Mouse (Mus musculus) heart, postnatal 25 days (tissue): ENCODE measurements around the gene Lhpp. TPM values are rescaled to one million over a fixed set of nuclear protein-coding genes. Genes with fewer than 3 reads are reported as not detected.
"Not testable (repeated sequence)": the region's sequence is repeated elsewhere in the genome, so short reads cannot be mapped to it uniquely, and the experiment has no call there.

ENCODE experiments used
- DNase-seq: peaks from one replicate; pipeline ENCODE4 v3.0.0; 2022; ENCODE audit warnings: low spot score
- intact Hi-C: fragments of 180-260 bp; cut with DNase I; formaldehyde crosslinking; loops from one replicate; pipeline ENCODE4 v1.15.1; 2025
- total RNA-seq, 2 experiments: library from RNA; stranded (reverse); gene quantifications; 2 replicates each; pipeline ENCODE4 v1.2.3; 2021

Lhpp gene
- total RNA-seq, 2 experiments from 2014 or later: 14.6 to 15.6 TPM

GRCm38 (mm10) chr7:132637292-132637691 lies 26.9 kb downstream of the Lhpp start:
- no peak for DNase-seq
- intact Hi-C loops: no loop called here

GRCm38 (mm10) chr7:132638446-132639087 lies 28.1 kb downstream of the Lhpp start:
- intact Hi-C loops: loop anchor here (2.0 kb wide), 1 partner anchor 412 kb away; no protein-coding TSS in a partner anchor
- DNase-seq: no peak

GRCm38 (mm10) chr7:132640946-132641345 lies 30.5 kb downstream of the Lhpp start:
- intact Hi-C loops: no loop called here
- DNase-seq: no peak

GRCm38 (mm10) chr7:132641606-132642005 lies 31.2 kb downstream of the Lhpp start:
- intact Hi-C loops: no loop called here
- no peak for DNase-seq

- no peak for DNase-seq
- intact Hi-C loops: no loop called here
These were observed 34.3 kb downstream of the Lhpp start for GRCm38 (mm10) chr7:132644605-132645279.

- intact Hi-C loops: no loop called here
- no peak for DNase-seq
These were observed 36.1 kb downstream of the Lhpp start for GRCm38 (mm10) chr7:132646514-132646913.

GRCm38 (mm10) chr7:132654412-132654811 lies 44.0 kb downstream of the Lhpp start:
- DNase-seq: no peak
- intact Hi-C loops: loop anchor here (2.0 kb wide), 1 partner anchor 244 kb away; no protein-coding TSS in a partner anchor

GRCm38 (mm10) chr7:132656075-132656474 lies 45.6 kb downstream of the Lhpp start:
- intact Hi-C loops: loop anchor here (1.0 to 5.0 kb wide), 6 partner anchors 18 to 345 kb away; partner anchors contain the start of gene Eef1akmt2
- peak; percentile 70 for DNase-seq

- peak; percentile 70 for DNase-seq
- intact Hi-C loops: loop anchor here (1.0 to 5.0 kb wide), 6 partner anchors 18 to 344 kb away; partner anchors contain the start of gene Eef1akmt2
These were observed 46.1 kb downstream of the Lhpp start for GRCm38 (mm10) chr7:132656548-132656947.

GRCm38 (mm10) chr7:132657371-132658057 lies 47.1 kb downstream of the Lhpp start:
- no peak for DNase-seq
- intact Hi-C loops: loop anchor here (2.0 to 5.0 kb wide), 3 partner anchors 55 to 343 kb away; no protein-coding TSS in a partner anchor

GRCm38 (mm10) chr7:132658058-132658450 lies 47.6 kb downstream of the Lhpp start:
- peak; percentile 40 for DNase-seq
- intact Hi-C loops: loop anchor here (5.0 kb wide), 2 partner anchors 54 to 79 kb away; no protein-coding TSS in a partner anchor

GRCm38 (mm10) chr7:132658688-132659087 lies 48.2 kb downstream of the Lhpp start:
- intact Hi-C loops: loop anchor here (5.0 kb wide), 2 partner anchors 54 to 79 kb away; no protein-coding TSS in a partner anchor
- no peak for DNase-seq

- intact Hi-C loops: loop anchor here (5.0 to 10.0 kb wide), 3 partner anchors 53 to 465 kb away; partner anchors contain the start of genes Ctbp2 and Fgfr2
- DNase-seq: no peak
These were observed 49.2 kb downstream of the Lhpp start for GRCm38 (mm10) chr7:132659633-132660032.

- intact Hi-C loops: loop anchor here (10.0 kb wide), 1 partner anchor 462 kb away; the partner anchor contains the start of genes Ctbp2 and Fgfr2
- not testable (repeated sequence) for DNase-seq
These were observed 52.4 kb downstream of the Lhpp start for GRCm38 (mm10) chr7:132662831-132663230.

GRCm38 (mm10) chr7:132664815-132665214 lies 54.4 kb downstream of the Lhpp start:
- intact Hi-C loops: loop anchor here (10.0 kb wide), 1 partner anchor 460 kb away; the partner anchor contains the start of genes Ctbp2 and Fgfr2
- DNase-seq: no peak

- no peak for DNase-seq
- intact Hi-C loops: loop anchor here (10.0 kb wide), 1 partner anchor 459 kb away; the partner anchor contains the start of genes Ctbp2 and Fgfr2
These were observed 55.4 kb downstream of the Lhpp start for GRCm38 (mm10) chr7:132665664-132666382.

GRCm38 (mm10) chr7:132666516-132666915 lies 56.1 kb downstream of the Lhpp start:
- DNase-seq: no peak
- intact Hi-C loops: loop anchor here (10.0 kb wide), 1 partner anchor 458 kb away; the partner anchor contains the start of genes Ctbp2 and Fgfr2

GRCm38 (mm10) chr7:132668604-132669003 lies 58.2 kb downstream of the Lhpp start:
- peak; percentile 54 for DNase-seq
- intact Hi-C loops: loop anchor here (10.0 kb wide), 1 partner anchor 456 kb away; the partner anchor contains the start of genes Ctbp2 and Fgfr2
